Mouse (Mus musculus): Measurements from ENCODE around the gene Prkar2b.

The Prkar2b gene

DNA sequence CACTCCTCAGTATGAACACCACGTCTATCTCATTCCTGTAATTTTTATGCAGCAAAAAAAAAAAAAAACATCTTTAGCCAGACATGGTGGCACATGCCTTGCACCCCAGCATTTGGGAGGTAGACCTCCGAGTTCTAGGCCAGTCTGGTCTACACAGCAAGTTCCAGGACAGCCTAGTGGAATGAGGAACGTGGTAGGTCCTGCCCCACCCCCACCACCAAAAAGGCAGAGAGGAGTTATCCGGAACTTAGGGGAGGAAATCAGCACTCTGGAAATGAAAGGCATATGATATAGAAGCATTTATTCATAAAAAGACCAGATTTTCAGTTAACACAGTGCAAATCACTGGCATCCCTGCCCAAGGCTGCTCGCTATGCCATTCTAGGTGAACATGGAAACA, 52.4 kb downstream of the Prkar2b start:
- DNase-seq = no peak

- no peak for DNase-seq
Observed at GRCm38 (mm10) chr12:32007646-32008045, 53.5 kb downstream of the Prkar2b start.

GRCm38 (mm10) chr12:32007040-32007439, 54.1 kb downstream of the Prkar2b start:
- no peak for DNase-seq

DNA sequence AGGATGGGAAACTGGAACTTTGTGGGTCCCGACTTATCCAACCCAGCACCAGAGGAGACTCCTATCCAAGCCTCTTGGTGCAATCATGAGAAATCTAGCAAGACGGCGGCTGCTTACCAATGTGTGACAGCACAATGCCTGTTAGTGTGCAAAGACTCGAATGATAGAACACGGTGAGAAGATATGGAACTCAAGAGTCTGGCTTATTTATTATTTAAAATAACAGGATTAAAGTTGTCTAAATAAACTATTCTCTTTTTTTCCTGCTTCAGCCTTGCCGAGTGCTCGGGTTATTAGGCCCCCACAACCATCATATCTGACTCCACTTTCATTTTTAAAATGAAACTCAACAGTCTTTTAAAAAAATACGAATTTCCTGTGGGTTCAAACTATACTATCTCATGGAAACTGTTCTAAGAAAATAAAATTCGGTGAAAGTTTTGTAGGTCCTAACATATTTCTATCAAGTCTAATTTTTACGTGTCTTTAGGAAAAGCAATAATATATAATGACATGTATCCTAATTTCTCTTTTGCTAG, 54.6 kb downstream of the Prkar2b start:
- DNase-seq = no peak

- no peak for DNase-seq
Observed at GRCm38 (mm10) chr12:32000464-32000863, 60.6 kb downstream of the Prkar2b start.

GRCm38 (mm10) chr12:31998706-31999105, 62.4 kb downstream of the Prkar2b start:
- no peak for DNase-seq

- no peak for DNase-seq
Observed at GRCm38 (mm10) chr12:31997328-31997878, 63.7 kb downstream of the Prkar2b start.

DNA sequence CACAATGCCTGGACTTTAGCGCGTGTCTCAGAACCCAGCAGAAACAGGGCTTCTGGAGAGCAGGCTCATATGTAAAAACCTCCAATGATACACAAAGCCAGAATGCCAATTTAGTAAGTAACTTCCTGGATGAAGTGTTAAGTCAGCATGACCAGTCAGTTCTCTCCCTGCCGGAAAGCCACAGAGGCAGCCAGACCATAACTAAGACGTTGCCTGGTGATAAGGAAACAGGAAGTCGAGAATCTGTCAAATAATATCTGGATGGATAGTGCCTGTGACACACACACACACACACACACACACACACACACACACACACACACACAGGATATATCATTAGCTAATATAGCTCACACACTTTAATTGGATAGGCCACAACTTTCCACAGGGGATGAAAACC, 64.2 kb downstream of the Prkar2b start:
- DNase-seq = peak; percentile 5 to 8

GRCm38 (mm10) chr12:31990575-31990974, 70.5 kb downstream of the Prkar2b start:
- no peak for DNase-seq

DNA sequence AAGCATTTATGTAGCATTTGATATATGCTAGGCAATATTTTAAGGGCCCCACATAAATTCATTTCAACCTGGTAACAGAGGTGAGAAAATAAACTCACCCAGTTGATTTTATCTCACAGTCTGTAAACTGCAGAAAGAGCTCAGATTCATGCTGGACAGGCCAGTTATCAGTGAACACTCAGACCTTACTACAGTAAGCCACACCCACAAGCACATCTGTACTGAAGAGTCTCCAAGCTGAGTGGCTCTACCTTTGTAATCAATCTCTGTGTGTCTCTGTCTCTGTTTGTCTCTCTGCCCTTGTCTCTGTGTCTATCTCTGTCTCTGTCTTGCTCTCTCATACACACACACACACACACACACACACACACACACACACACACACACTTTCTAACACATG, 71.4 kb downstream of the Prkar2b start:
- DNase-seq = no peak

DNA sequence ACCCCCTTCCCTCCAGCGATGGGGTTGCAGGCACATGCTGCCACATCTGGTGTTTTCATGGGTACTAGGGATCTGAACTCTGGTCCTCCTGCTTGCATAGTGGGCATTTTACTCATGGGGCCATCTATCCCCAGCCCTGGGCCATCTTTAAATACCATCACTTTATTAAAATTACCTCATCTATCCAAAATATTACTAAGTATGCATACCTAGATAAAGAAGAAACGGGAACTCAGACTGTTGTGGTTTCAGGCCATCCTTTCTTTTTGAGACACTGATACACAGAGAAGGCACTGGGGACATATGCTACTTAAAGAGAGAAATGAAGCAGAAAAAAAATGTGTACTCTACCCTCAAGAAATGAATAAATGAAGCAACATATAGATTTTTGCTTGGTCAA, 74.6 kb downstream of the Prkar2b start:
- DNase-seq = no peak

GRCm38 (mm10) chr12:31985738-31986137, 75.4 kb downstream of the Prkar2b start:
- DNase-seq = no peak

DNA sequence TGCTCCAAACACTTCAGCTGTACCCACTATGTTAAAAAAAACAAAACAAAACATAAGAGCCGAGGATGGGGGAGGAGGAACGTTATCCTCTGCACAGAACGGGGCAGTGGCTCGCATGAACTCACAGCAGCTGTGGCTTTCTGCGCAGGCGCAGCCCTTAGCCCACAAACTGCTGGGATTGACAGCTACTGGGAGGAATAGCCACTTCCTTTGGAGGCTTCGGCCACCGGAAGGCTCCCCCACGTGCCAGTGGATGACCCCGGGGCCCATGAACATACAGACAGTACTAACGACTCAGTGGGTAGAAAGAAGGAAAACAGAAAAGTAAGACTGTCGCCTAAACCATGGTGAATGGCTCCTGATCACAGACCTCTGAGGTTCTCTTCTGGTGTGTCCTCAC, 76.4 kb downstream of the Prkar2b start:
- peak; percentile 4 to 34 for DNase-seq

GRCm38 (mm10) chr12:31984206-31984605, 76.9 kb downstream of the Prkar2b start:
- DNase-seq = no peak

- no peak for DNase-seq
Observed at GRCm38 (mm10) chr12:31983769-31984168, 77.3 kb downstream of the Prkar2b start.

GRCm38 (mm10) chr12:31983238-31983637, 77.9 kb downstream of the Prkar2b start:
- no peak for DNase-seq

- DNase-seq = no peak
Observed at GRCm38 (mm10) chr12:31977613-31978195, 83.4 kb downstream of the Prkar2b start.

GRCm38 (mm10) chr12:31976544-31976943, 84.6 kb downstream of the Prkar2b start:
- peak; percentile 4 to 56 for DNase-seq

DNA sequence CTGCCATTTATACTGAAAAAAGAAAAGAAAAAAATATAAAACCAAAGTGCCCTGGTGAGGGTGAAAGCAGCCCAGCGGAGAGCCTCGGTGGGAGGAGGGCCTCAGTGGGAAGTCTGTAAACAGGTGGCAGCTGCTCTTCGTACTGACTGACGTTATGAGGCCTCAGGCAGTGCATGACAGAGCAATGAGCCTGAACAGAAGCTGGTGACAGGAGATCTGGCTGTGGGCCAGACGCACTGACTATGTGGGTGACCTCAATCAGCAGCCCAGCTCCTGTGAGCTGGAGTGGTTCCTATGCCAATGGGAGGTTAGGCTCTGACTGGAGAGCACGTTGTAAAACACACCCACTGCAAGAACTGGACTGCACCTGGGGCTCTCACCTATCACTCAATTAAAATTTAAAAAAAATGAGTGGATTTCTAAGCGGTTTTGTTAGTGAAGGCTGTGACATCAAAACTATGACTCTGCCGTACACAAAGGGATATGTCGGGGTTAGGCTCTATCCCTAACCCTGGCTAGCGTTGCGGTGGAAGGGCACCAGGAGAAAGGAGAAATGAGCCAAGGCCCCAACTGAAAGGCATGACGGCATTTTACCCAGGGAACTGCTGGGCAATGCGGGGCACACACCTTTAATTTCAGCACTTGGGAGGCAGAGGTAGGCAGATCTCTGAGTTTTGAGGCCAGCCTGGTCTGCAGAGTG, 87.5 kb downstream of the Prkar2b start:
- DNase-seq = peak; percentile 69 to 77

DNA sequence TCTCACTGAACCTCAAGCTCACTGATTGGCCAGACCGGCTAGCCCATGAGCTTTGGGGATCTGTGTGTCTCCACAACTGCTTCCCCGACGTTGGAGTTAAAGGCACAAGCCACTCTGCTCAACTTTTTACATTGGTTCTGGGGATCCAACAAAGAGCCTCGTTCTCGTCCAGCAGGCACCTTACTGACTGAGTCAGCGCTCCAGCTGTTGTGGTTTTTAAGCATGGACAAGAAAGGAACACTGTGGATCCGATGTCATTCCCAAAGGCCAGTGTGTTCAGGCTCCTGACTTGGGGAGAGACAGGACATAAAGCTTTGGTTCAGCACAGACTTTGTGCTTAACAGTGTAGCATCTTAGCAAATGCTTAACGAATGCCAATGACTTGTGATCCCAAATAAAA, 89.5 kb downstream of the Prkar2b start:
- DNase-seq = no peak

- no peak for DNase-seq
Observed at GRCm38 (mm10) chr12:31969111-31969510, 92.0 kb downstream of the Prkar2b start.

DNA sequence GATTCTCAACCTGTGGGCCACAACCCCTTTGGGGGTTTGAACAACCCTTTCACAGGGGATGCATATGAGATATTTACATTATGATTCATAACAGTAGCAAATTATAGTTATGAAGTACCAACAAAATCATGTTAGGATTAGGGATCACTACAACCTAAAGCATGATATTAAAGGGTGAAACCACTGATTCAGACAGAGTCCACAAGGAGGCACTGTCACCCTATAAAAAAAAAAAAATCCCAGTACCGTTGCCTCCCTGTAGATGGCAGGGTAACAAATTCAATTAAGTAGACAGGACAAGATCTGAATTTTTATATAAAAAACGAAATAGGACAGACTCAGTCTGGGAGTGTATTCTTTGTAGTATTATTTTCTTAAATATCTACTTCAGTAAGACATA, 93.6 kb downstream of the Prkar2b start:
- DNase-seq = peak; percentile 31 to 43

- DNase-seq = no peak
Observed at GRCm38 (mm10) chr12:31966405-31966804, 94.7 kb downstream of the Prkar2b start.
